Mouse (Mus musculus): ENCODE measurements around the gene Olfr180.

The Olfr180 gene

GRCm38 (mm10) chr16:58929292-58929691 is at the start of gene Olfr180:
Gene Olfr180 (minus strand): TSS chr16:58929392.
- no peak for DNase-seq (ENCODE audit: low spot score in 2 of 2)

- DNase-seq (ENCODE audit: low spot score in 2 of 2) = no peak
Observed at GRCm38 (mm10) chr16:58928655-58929054, 537 bp downstream of the Olfr180 start, which contains the start of gene Olfr181. Gene Olfr181 (minus strand): TSS chr16:58928755.

GRCm38 (mm10) chr16:58891963-58892362 is 37.2 kb downstream of the Olfr180 start, which contains the start of gene Olfr178:
Gene Olfr178 (minus strand): TSS chr16:58892063.
- DNase-seq (ENCODE audit: low spot score in 2 of 2) = no peak

GRCm38 (mm10) chr16:58884416-58884815 is 44.8 kb downstream of the Olfr180 start:
- DNase-seq (ENCODE audit: low spot score in 2 of 2) = peak in 1 of 2 experiments; percentile 3

- DNase-seq (ENCODE audit: low spot score in 2 of 2) = no peak
Observed at GRCm38 (mm10) chr16:58874668-58875067, 54.5 kb downstream of the Olfr180 start, which contains the start of gene Olfr177. Gene Olfr177 (minus strand): TSS chr16:58874768.
